Mouse (Mus musculus) liver, adult 2 months (tissue): ENCODE measurements at regions not wholly inside any gene's neighbourhood (a gene's known extent, or its start where the extent isn't known, plus 50 kb on each side); places are given as distances from the start of the nearest gene placed in this dataset.

Experiments
- DNase-seq: peaks from one replicate; pipeline ENCODE4 v3.0.0-alpha.2; 2011; ENCODE audit warnings: low read depth, low spot score; ENCODE audit errors: extremely low read depth
- H3K27ac ChIP-seq: fragments of 200-500 bp; replicated peaks from 2 replicates; pipeline ENCODE4 v1.5.1; 2012; ENCODE audit warnings: low read depth, mild to moderate bottlenecking, control low read depth, inconsistent platforms, low read length; ENCODE audit not compliant: insufficient read depth
- H3K27me3 ChIP-seq: fragments of 200-500 bp; 2 replicates; pipeline ENCODE4 v1.6.1; 2012; ENCODE audit warnings: mild to moderate bottlenecking, moderate library complexity, low read length, inconsistent platforms; ENCODE audit not compliant: control insufficient read depth, insufficient read depth
- H3K36me3 ChIP-seq: fragments of 200-500 bp; 2 replicates; pipeline ENCODE4 v1.6.1; 2012; ENCODE audit warnings: low read length, inconsistent platforms; ENCODE audit not compliant: control insufficient read depth, insufficient read depth
- H3K4me1 ChIP-seq: fragments of 200-500 bp; 2 replicates; pipeline ENCODE4 v1.6.1; 2011; ENCODE audit warnings: low read length; ENCODE audit not compliant: control insufficient read depth, insufficient read depth
- H3K4me3 ChIP-seq: fragments of 200-500 bp; 2 replicates; pipeline ENCODE4 v1.5.1; 2011; ENCODE audit warnings: low read depth, mild to moderate bottlenecking, control low read depth, low read length, moderate library complexity; ENCODE audit not compliant: insufficient read depth
- H3K79me2 ChIP-seq: fragments of 200-500 bp; 2 replicates; pipeline ENCODE4 v1.6.1; 2012; ENCODE audit warnings: inconsistent platforms, mild to moderate bottlenecking, low read length, moderate library complexity; ENCODE audit not compliant: control insufficient read depth, insufficient read depth
- H3K9ac ChIP-seq: fragments of 200-500 bp; 2 replicates; pipeline ENCODE4 v1.6.1; 2012; ENCODE audit warnings: low read depth, mild to moderate bottlenecking, control low read depth, inconsistent platforms, low read length
- CTCF ChIP-seq: fragments of 200-500 bp; IDR thresholded peaks from 2 replicates; pipeline ENCODE4 v1.5.1; 2011; ENCODE audit warnings: low read depth, low read length, control low read depth
- POLR2A ChIP-seq: fragments of 200-500 bp; IDR thresholded peaks from 2 replicates; pipeline ENCODE4 v1.6.1; 2011; ENCODE audit warnings: low read length, control low read depth; ENCODE audit not compliant: insufficient read depth; ENCODE audit errors: extremely low read depth
- WGBS: fragments of 180-500 bp; shearing (Covaris S2); methylation state at CpG from one replicate; pipeline ENCODE4 v1.1.7; 2018; 5-methylcytosine and 5-hydroxymethylcytosine counted together

GRCm38 (mm10) chr2:57424879-57425278 is 187.4 kb downstream of the Gpd2 start:
- no peaks in the 10 kb centered on the region for H3K36me3 ChIP-seq
- no peak for TF ChIP-seq CTCF
- no peak overlapping the region for H3K9ac ChIP-seq
- H3K4me3 ChIP-seq = no peak overlapping the region
- DNase-seq = no peak
- 81% methylated on average over 8 of the region's 8 CpGs for WGBS
- no peaks in the 10 kb centered on the region for H3K79me2 ChIP-seq
- no peak overlapping the region for H3K27ac ChIP-seq
- no peaks in the 10 kb centered on the region for H3K27me3 ChIP-seq
- no peaks in the 10 kb centered on the region for H3K4me1 ChIP-seq

GRCm38 (mm10) chr2:57425439-57425838 is 188.0 kb downstream of the Gpd2 start:
- DNase-seq = no peak
- no peak overlapping the region for H3K27ac ChIP-seq
- H3K36me3 ChIP-seq = no peaks in the 10 kb centered on the region
- TF ChIP-seq CTCF (no peak), POLR2A (no peak)
- WGBS = 83% methylated on average over 5 of the region's 5 CpGs
- H3K4me3 ChIP-seq = no peak overlapping the region
- no peaks in the 10 kb centered on the region for H3K27me3 ChIP-seq
- H3K4me1 ChIP-seq = no peaks in the 10 kb centered on the region
- no peaks in the 10 kb centered on the region for H3K79me2 ChIP-seq
- no peak overlapping the region for H3K9ac ChIP-seq

GRCm38 (mm10) chr2:57450996-57451770 is 213.7 kb downstream of the Gpd2 start:
- Histone ChIP-seq H3K4me3 (no peak overlapping the region), H3K4me1 (no peaks in the 10 kb centered on the region), H3K36me3 (no peaks in the 10 kb centered on the region), H3K27ac (no peak overlapping the region), H3K79me2 (no peaks in the 10 kb centered on the region), H3K27me3 (no peaks in the 10 kb centered on the region), H3K9ac (no peak overlapping the region)
- no peak for DNase-seq
- 89% methylated on average over 6 of the region's 6 CpGs for WGBS
- TF ChIP-seq POLR2A (no peak), CTCF (no peak)

GRCm38 (mm10) chr2:57453896-57454679 is 216.7 kb downstream of the Gpd2 start:
- Histone ChIP-seq H3K4me1 (no peaks in the 10 kb centered on the region), H3K9ac (no peak overlapping the region), H3K27ac (no peak overlapping the region), H3K4me3 (no peak overlapping the region), H3K36me3 (no peaks in the 10 kb centered on the region), H3K27me3 (no peaks in the 10 kb centered on the region), H3K79me2 (no peaks in the 10 kb centered on the region)
- TF ChIP-seq CTCF (no peak), POLR2A (no peak)
- DNase-seq = peak; percentile 45
- 74% methylated on average over 5 of the region's 5 CpGs for WGBS

GRCm38 (mm10) chr2:57459901-57460300 is 222.5 kb downstream of the Gpd2 start:
- WGBS = 71% methylated on average over 2 of the region's 2 CpGs
- no peaks in the 10 kb centered on the region for H3K36me3 ChIP-seq
- H3K79me2 ChIP-seq = no peaks in the 10 kb centered on the region
- TF ChIP-seq POLR2A = no peak
- no peak for TF ChIP-seq CTCF
- no peaks in the 10 kb centered on the region for H3K27me3 ChIP-seq
- no peaks in the 10 kb centered on the region for H3K4me1 ChIP-seq
- H3K27ac ChIP-seq = no peak overlapping the region
- H3K4me3 ChIP-seq = no peak overlapping the region
- no peak for DNase-seq
- H3K9ac ChIP-seq = no peak overlapping the region

GRCm38 (mm10) chr2:57473873-57474272 is 236.4 kb downstream of the Gpd2 start:
- WGBS = 72% methylated on average over 3 of the region's 3 CpGs
- H3K4me3 ChIP-seq = no peak overlapping the region

More at GRCm38 (mm10) chr2:57473873-57474272, 236.4 kb downstream of the Gpd2 start:
- Histone ChIP-seq H3K79me2 (no peaks in the 10 kb centered on the region), H3K27ac (no peak overlapping the region), H3K36me3 (no peaks in the 10 kb centered on the region), H3K27me3 (no peaks in the 10 kb centered on the region), H3K4me1 (no peaks in the 10 kb centered on the region), H3K9ac (no peak overlapping the region)
- DNase-seq = no peak
- TF ChIP-seq POLR2A = no peak
- no peak for TF ChIP-seq CTCF
